Mouse (Mus musculus) erythroblast, embryonic 14.5 days (primary cell): Measurements from ENCODE around the gene Adam17.
"Not testable (repeated sequence)": the region's sequence is repeated elsewhere in the genome, so short reads cannot be mapped to it uniquely, and the experiment has no call there.

Experiments used
- GATA1 ChIP-seq: IDR thresholded peaks from 2 replicates; pipeline ENCODE4 v1.6.1; 2012; ENCODE audit warnings: low read length, inconsistent platforms, mixed read lengths
- TAL1 ChIP-seq: IDR thresholded peaks from 3 replicates; pipeline ENCODE4 v1.6.1; 2012; ENCODE audit warnings: low read length, inconsistent platforms, mixed read lengths

GRCm38 (mm10) chr12:21378765-21379346 lies 5.4 kb upstream of the Adam17 start:
- not testable (repeated sequence) for TF ChIP-seq TAL1, GATA1
